Mouse (Mus musculus) liver, postnatal 0 days (tissue): ENCODE measurements at regions not wholly inside any gene's neighbourhood (a gene's known extent, or its start where the extent isn't known, plus 50 kb on each side); places are given as distances from the start of the nearest gene placed in this dataset.

Experiments used
- ATAC-seq: fragments of 200-750 bp; cut with Nextera tagmentation; 2 replicates; pipeline ENCODE4 v1.8.0; 2017; ENCODE audit warnings: mild to moderate bottlenecking, moderate library complexity
- DNase-seq: peaks from one replicate; pipeline ENCODE4 v3.0.0-alpha.2; 2016
- H3K27ac ChIP-seq: fragments of 300-500 bp; sonication (generic); 2 replicates; pipeline ENCODE4 v1.5.1; 2014; ENCODE audit warnings: antibody characterized with exemption, moderate library complexity, mild to moderate bottlenecking, low read depth
- H3K27me3 ChIP-seq: fragments of 300-500 bp; sonication (generic); 2 replicates; pipeline ENCODE4 v1.6.1; 2014; ENCODE audit warnings: low read length, control low read depth, mixed read lengths; ENCODE audit not compliant: insufficient read depth
- H3K36me3 ChIP-seq: fragments of 300-500 bp; sonication (generic); replicated peaks from 2 replicates; pipeline ENCODE4 v1.6.1; 2014; ENCODE audit warnings: mild to moderate bottlenecking, control low read depth, low read length, moderate library complexity, mixed read lengths; ENCODE audit not compliant: insufficient read depth
- H3K4me1 ChIP-seq: fragments of 300-500 bp; sonication (generic); 2 replicates; pipeline ENCODE4 v1.6.1; 2014; ENCODE audit warnings: antibody characterized with exemption, mild to moderate bottlenecking, control low read depth; ENCODE audit not compliant: insufficient read depth
- H3K4me2 ChIP-seq: fragments of 300-500 bp; sonication (generic); 2 replicates; pipeline ENCODE4 v1.6.1; 2014; ENCODE audit warnings: low read depth, mild to moderate bottlenecking, low read length, moderate library complexity, mixed read lengths
- H3K4me3 ChIP-seq: fragments of 300-500 bp; sonication (generic); 2 replicates; pipeline ENCODE4 v1.5.1; 2014; ENCODE audit warnings: low read depth, low read length
- H3K9ac ChIP-seq: fragments of 300-500 bp; sonication (generic); replicated peaks from 2 replicates; pipeline ENCODE4 v1.6.1; 2014; ENCODE audit warnings: mild to moderate bottlenecking, moderate library complexity
- H3K9me3 ChIP-seq: fragments of 300-500 bp; sonication (generic); 2 replicates; pipeline ENCODE4 v1.6.1; 2016; ENCODE audit warnings: mild to moderate bottlenecking, control low read depth, low read length, mixed read lengths
- CTCF ChIP-seq: sonication (generic); IDR thresholded peaks from 2 replicates; pipeline ENCODE4 v1.5.1; 2016; ENCODE audit warnings: antibody characterized with exemption, low read depth
- EP300 ChIP-seq: IDR thresholded peaks from 2 replicates; pipeline ENCODE4 v1.6.1; 2016; ENCODE audit warnings: antibody characterized with exemption, low read depth, mild to moderate bottlenecking
- WGBS: fragments of 180-500 bp; shearing (Covaris S2); extraction: QIAGEN DNeasy Blood & Tissue Kit; methylation state at CpG from one replicate; pipeline ENCODE4 v1.1.7; 2014; ENCODE audit not compliant: insufficient replicate concordance; 5-methylcytosine and 5-hydroxymethylcytosine counted together

- Histone ChIP-seq H3K9me3 (no peaks in the 10 kb centered on the region), H3K4me3 (no peak overlapping the region), H3K4me1 (no peaks in the 10 kb centered on the region), H3K27ac (no peak overlapping the region), H3K9ac (no peak overlapping the region), H3K27me3 (no peaks in the 10 kb centered on the region), H3K4me2 (no peak overlapping the region), H3K36me3 (no peaks in the 10 kb centered on the region)
- 55% methylated on average over 5 of the region's 5 CpGs for WGBS
- no peak for DNase-seq
- TF ChIP-seq CTCF (no peak), EP300 (no peak)
- ATAC-seq, result no peak
These were observed 111.1 kb upstream of the Ccn2 start for GRCm38 (mm10) chr10:24484101-24484660.

- H3K27ac ChIP-seq, result no peak overlapping the region
- H3K4me2 ChIP-seq, result no peak overlapping the region
- no peak for TF ChIP-seq EP300
- TF ChIP-seq CTCF, result no peak
- no peaks in the 10 kb centered on the region for H3K9me3 ChIP-seq
- no peaks in the 10 kb centered on the region for H3K4me1 ChIP-seq
- H3K36me3 ChIP-seq, result no peaks in the 10 kb centered on the region
- no peaks in the 10 kb centered on the region for H3K27me3 ChIP-seq
- no peak for ATAC-seq
- 73% methylated on average over 5 of the region's 5 CpGs for WGBS
- DNase-seq, result no peak
- H3K9ac ChIP-seq, result no peak overlapping the region
- H3K4me3 ChIP-seq, result no peak overlapping the region
These were observed 109.8 kb upstream of the Ccn2 start for GRCm38 (mm10) chr10:24485461-24485860.

- no peak for TF ChIP-seq EP300
- TF ChIP-seq CTCF, result no peak
- Histone ChIP-seq H3K9ac (no peak overlapping the region), H3K36me3 (no peaks in the 10 kb centered on the region), H3K9me3 (no peaks in the 10 kb centered on the region), H3K27me3 (no peaks in the 10 kb centered on the region), H3K4me2 (no peak overlapping the region), H3K4me1 (no peaks in the 10 kb centered on the region), H3K27ac (no peak overlapping the region), H3K4me3 (no peak overlapping the region)
- DNase-seq (no peak), ATAC-seq (no peak)
- 56% methylated on average over 1 of the region's 1 CpGs for WGBS
These were observed 109.0 kb upstream of the Ccn2 start for GRCm38 (mm10) chr10:24486224-24486623.

GRCm38 (mm10) chr10:24487915-24488314, 107.3 kb upstream of the Ccn2 start:
- DNase-seq (no peak), ATAC-seq (no peak)
- WGBS, result 70% methylated on average over 3 of the region's 3 CpGs

GRCm38 (mm10) chr10:24490432-24490831, 104.8 kb upstream of the Ccn2 start:
- no peaks in the 10 kb centered on the region for H3K27me3 ChIP-seq
- WGBS, result 52% methylated on average over 2 of the region's 2 CpGs
- DNase-seq (no peak), ATAC-seq (no peak)
- H3K27ac ChIP-seq, result no peak overlapping the region
- no peaks in the 10 kb centered on the region for H3K36me3 ChIP-seq
- no peak overlapping the region for H3K9ac ChIP-seq
- no peaks in the 10 kb centered on the region for H3K4me1 ChIP-seq
- H3K9me3 ChIP-seq, result no peaks in the 10 kb centered on the region
- H3K4me2 ChIP-seq, result no peak overlapping the region
- H3K4me3 ChIP-seq, result no peak overlapping the region
- TF ChIP-seq EP300 (no peak), CTCF (no peak)

More at GRCm38 (mm10) chr10:24487915-24488314, 107.3 kb upstream of the Ccn2 start:
- Histone ChIP-seq H3K4me3 (no peak overlapping the region), H3K27me3 (no peaks in the 10 kb centered on the region), H3K9me3 (no peaks in the 10 kb centered on the region), H3K9ac (no peak overlapping the region), H3K27ac (no peak overlapping the region), H3K36me3 (no peaks in the 10 kb centered on the region), H3K4me1 (no peaks in the 10 kb centered on the region), H3K4me2 (no peak overlapping the region)
- TF ChIP-seq EP300 (no peak), CTCF (no peak)

- Histone ChIP-seq H3K9ac (no peak overlapping the region), H3K36me3 (no peaks in the 10 kb centered on the region), H3K4me2 (no peak overlapping the region), H3K27ac (no peak overlapping the region), H3K9me3 (no peaks in the 10 kb centered on the region), H3K27me3 (no peaks in the 10 kb centered on the region), H3K4me3 (no peak overlapping the region), H3K4me1 (no peaks in the 10 kb centered on the region)
- no peak for ATAC-seq
- WGBS, result 72% methylated on average over 3 of the region's 3 CpGs
- DNase-seq, result no peak
- TF ChIP-seq EP300, result no peak
- TF ChIP-seq CTCF, result no peak
These were observed 103.4 kb upstream of the Ccn2 start for GRCm38 (mm10) chr10:24491848-24492247.

- 41% methylated on average over 4 of the region's 4 CpGs for WGBS
- peak; percentile 69 for ATAC-seq
- H3K27me3 ChIP-seq, result no peaks in the 10 kb centered on the region
- H3K4me1 ChIP-seq, result no peaks in the 10 kb centered on the region
- H3K27ac ChIP-seq, result peak overlapping the region; percentile 51
- no peaks in the 10 kb centered on the region for H3K36me3 ChIP-seq
- peak; percentile 28 for DNase-seq
- no peak for TF ChIP-seq CTCF
- TF ChIP-seq EP300, result no peak
- no peaks in the 10 kb centered on the region for H3K9me3 ChIP-seq
- no peak overlapping the region for H3K4me3 ChIP-seq
- no peak overlapping the region for H3K9ac ChIP-seq
- H3K4me2 ChIP-seq, result no peak overlapping the region
These were observed 101.8 kb upstream of the Ccn2 start for GRCm38 (mm10) chr10:24493392-24493791.
